Mouse (Mus musculus) spleen, adult 2 months (tissue): ENCODE data around the gene Slc6a8. TPM values are rescaled to one million over a fixed set of nuclear protein-coding genes. Genes with fewer than 3 reads are reported as not detected.

Experiments
- DNase-seq, 2 experiments: peaks; one replicate each; pipeline versions ENCODE4 v3.0.0 to v3.0.0-alpha.2; 2012 to 2021; ENCODE audit warnings: low spot score in 2 of 2, low read depth in 1 of 2
- H3K27ac ChIP-seq: fragments of 200-500 bp; 2 replicates; pipeline ENCODE4 v1.5.1; 2012; ENCODE audit warnings: low read length, inconsistent platforms; ENCODE audit not compliant: insufficient read depth
- H3K27me3 ChIP-seq: fragments of 200-500 bp; 2 replicates; pipeline ENCODE4 v1.6.1; 2012; ENCODE audit warnings: mild to moderate bottlenecking, moderate library complexity, low read length, inconsistent platforms; ENCODE audit not compliant: control insufficient read depth, insufficient read depth
- H3K36me3 ChIP-seq: fragments of 200-500 bp; 2 replicates; pipeline ENCODE4 v1.6.1; 2012; ENCODE audit warnings: mild to moderate bottlenecking, low read length, inconsistent platforms; ENCODE audit not compliant: control insufficient read depth, insufficient read depth
- H3K4me1 ChIP-seq: fragments of 200-500 bp; 2 replicates; pipeline ENCODE4 v1.6.1; 2011; ENCODE audit warnings: inconsistent platforms; ENCODE audit not compliant: control insufficient read depth, insufficient read depth, insufficient read length
- H3K4me3 ChIP-seq: fragments of 200-500 bp; 2 replicates; pipeline ENCODE4 v1.5.1; 2011; ENCODE audit warnings: mild to moderate bottlenecking, inconsistent platforms; ENCODE audit not compliant: insufficient read depth, insufficient read length; ENCODE audit errors: extremely low read depth
- CTCF ChIP-seq: fragments of 200-500 bp; IDR thresholded peaks from 2 replicates; pipeline ENCODE4 v1.5.1; 2011; ENCODE audit warnings: mild to moderate bottlenecking, inconsistent platforms; ENCODE audit not compliant: insufficient read depth, insufficient read length, insufficient replicate concordance; ENCODE audit errors: extremely low read depth
- POLR2A ChIP-seq: fragments of 200-500 bp; IDR thresholded peaks from 2 replicates; pipeline ENCODE4 v1.6.1; 2011; ENCODE audit warnings: low read depth, low read length, inconsistent platforms
- WGBS: fragments of 180-500 bp; shearing (Covaris S2); methylation state at CpG from one replicate; pipeline ENCODE4 v1.1.7; 2018; 5-methylcytosine and 5-hydroxymethylcytosine counted together
- polyA plus RNA-seq: library from polyadenylated mRNA; depleted of rRNA; stranded (reverse); fragments of >200 nt; gene quantifications from 2 replicates; pipeline ENCODE4 v1.2.3, GENCODE M21; 2012; rRNA removed

Slc6a8 gene
- polyA plus RNA-seq, 1 experiment, result 4.5 TPM

- H3K27me3 ChIP-seq, result no peaks in the 10 kb centered on the region
- TF ChIP-seq CTCF (no peak), POLR2A (peak; percentile 68; the same call in 1 of the 2 replicates)
- DNase-seq, result peak in 1 of 2 experiments; percentile 9
- H3K36me3 ChIP-seq, result peaks cover 5% of the 10 kb centered on the region
- H3K4me1 ChIP-seq, result peaks cover 8% of the 10 kb centered on the region
- WGBS, result 34% methylated on average over 30 of the region's 30 CpGs
- H3K27ac ChIP-seq, result peak overlapping the region; percentile 99
- H3K4me3 ChIP-seq, result peak overlapping the region; percentile 85
Observed at GRCm38 (mm10) chrX:73716709-73717545, 44.0 kb downstream of the Slc6a8 start.

DNA sequence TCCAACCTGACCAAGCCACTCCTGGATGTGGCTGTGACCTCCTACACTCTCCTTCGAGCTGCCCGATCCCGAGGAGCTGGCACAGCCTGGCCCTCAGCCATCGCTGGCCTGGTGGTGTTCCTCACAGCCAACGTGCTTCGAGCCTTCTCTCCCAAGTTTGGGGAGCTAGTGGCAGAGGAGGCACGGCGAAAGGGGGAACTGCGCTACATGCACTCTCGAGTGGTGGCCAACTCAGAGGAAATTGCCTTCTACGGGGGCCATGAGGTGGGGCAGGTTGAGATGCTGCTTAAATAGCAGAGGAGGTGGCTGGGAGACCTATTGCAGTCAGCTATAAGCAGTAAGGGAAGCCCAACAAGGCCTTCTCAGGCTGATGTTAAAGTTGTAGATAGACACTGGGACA, 44.7 kb downstream of the Slc6a8 start:
- H3K4me1 ChIP-seq, result peaks cover 8% of the 10 kb centered on the region
- peaks cover 4% of the 10 kb centered on the region for H3K36me3 ChIP-seq
- peak overlapping the region; percentile 85 for H3K4me3 ChIP-seq
- TF ChIP-seq POLR2A (peak; percentile 18; the same call in 1 of the 2 replicates), CTCF (no peak)
- no peaks in the 10 kb centered on the region for H3K27me3 ChIP-seq
- peak overlapping the region; percentile 99 for H3K27ac ChIP-seq
- DNase-seq, result peak in 1 of 2 experiments; percentile 55
- WGBS, result 28% methylated on average over 11 of the region's 11 CpGs

- Histone ChIP-seq H3K36me3 (peaks cover 4% of the 10 kb centered on the region), H3K27me3 (no peaks in the 10 kb centered on the region), H3K4me1 (peaks cover 8% of the 10 kb centered on the region), H3K27ac (peak overlapping the region; percentile 99), H3K4me3 (peak overlapping the region; percentile 85)
- DNase-seq, result no peak
- 35% methylated on average over 3 of the region's 3 CpGs for WGBS
- no peak for TF ChIP-seq POLR2A
- TF ChIP-seq CTCF, result no peak
Observed at GRCm38 (mm10) chrX:73718271-73718670, 45.3 kb downstream of the Slc6a8 start.

- DNase-seq, result peak; percentile 42 to 55
- Histone ChIP-seq H3K4me3 (peak overlapping the region; percentile 85), H3K36me3 (peaks cover 4% of the 10 kb centered on the region), H3K27ac (peak overlapping the region; percentile 99), H3K4me1 (peaks cover 8% of the 10 kb centered on the region), H3K27me3 (no peaks in the 10 kb centered on the region)
- WGBS, result 29% methylated on average over 5 of the region's 5 CpGs
- TF ChIP-seq CTCF (no peak), POLR2A (no peak)
Observed at GRCm38 (mm10) chrX:73718686-73719362, 45.9 kb downstream of the Slc6a8 start.

DNA sequence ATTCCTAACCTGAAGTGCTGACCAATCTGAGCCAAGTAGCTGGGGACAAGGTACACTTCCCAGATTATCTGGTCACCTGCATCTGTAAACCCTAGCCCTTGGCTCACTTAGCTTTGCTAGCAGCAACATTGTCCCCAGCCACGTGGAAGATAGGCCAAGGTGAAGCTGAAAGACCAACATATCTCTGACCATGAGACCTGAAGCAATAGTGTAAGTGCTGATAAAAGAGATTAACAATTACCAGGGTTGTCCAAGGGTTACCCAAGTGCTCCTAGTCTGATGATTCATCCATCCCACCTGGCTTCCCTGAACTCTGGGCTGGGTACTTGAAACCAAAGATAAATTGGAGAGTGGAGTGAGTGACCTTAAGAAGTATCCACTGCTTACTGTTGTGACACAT, 58.0 kb downstream of the Slc6a8 start:
- 57% methylated on average over 1 of the region's 1 CpGs for WGBS
- no peaks in the 10 kb centered on the region for H3K4me1 ChIP-seq
- TF ChIP-seq CTCF (no peak), POLR2A (no peak)
- DNase-seq, result no peak
- peaks cover 16% of the 10 kb centered on the region for H3K36me3 ChIP-seq
- no peak overlapping the region for H3K27ac ChIP-seq
- H3K27me3 ChIP-seq, result no peaks in the 10 kb centered on the region
- H3K4me3 ChIP-seq, result no peak overlapping the region

Other genes starting within 250 kb of the Slc6a8 start
- gene Trex2, start 237.8 kb upstream of the Slc6a8 start, polyA plus RNA-seq, result not detected in 2 replicates
- gene Haus7, start 214.1 kb upstream of the Slc6a8 start, polyA plus RNA-seq, result 8.6 and 9.2 TPM in 2 replicates
- 280 and 317 TPM in 2 replicates for gene Bgn, start 189.5 kb upstream of the Slc6a8 start, polyA plus RNA-seq
- gene Atp2b3, start 170.1 kb upstream of the Slc6a8 start, polyA plus RNA-seq, result not detected in 2 replicates
- gene Dusp9, start 33.7 kb upstream of the Slc6a8 start, polyA plus RNA-seq, result 0.87 and 1.4 TPM in 2 replicates
- gene Pnck, start 13.0 kb upstream of the Slc6a8 start, polyA plus RNA-seq, result 2.8 and 3.2 TPM in 2 replicates
- gene Bcap31, start 43.0 kb downstream of the Slc6a8 start, polyA plus RNA-seq, result 18.7 and 23.9 TPM in 2 replicates
- 45.8 and 51.7 TPM in 2 replicates for gene Abcd1, start 43.4 kb downstream of the Slc6a8 start, polyA plus RNA-seq
- gene Plxnb3, start 83.9 kb downstream of the Slc6a8 start, polyA plus RNA-seq, result 0.62 and 1.2 TPM in 2 replicates
- 109 and 119 TPM in 2 replicates for gene Srpk3, start 101.3 kb downstream of the Slc6a8 start, polyA plus RNA-seq
- gene Idh3g, start 113.7 kb downstream of the Slc6a8 start, polyA plus RNA-seq, result 170 TPM in 2 replicates
- 138 and 141 TPM in 2 replicates for gene Ssr4, start 113.9 kb downstream of the Slc6a8 start, polyA plus RNA-seq
- 2.4 TPM in 2 replicates for gene Pdzd4, start 151.8 kb downstream of the Slc6a8 start, polyA plus RNA-seq
- 0.05 and 0.07 TPM in 2 replicates for gene Avpr2, start 219.0 kb downstream of the Slc6a8 start, polyA plus RNA-seq
- 4.4 and 5.5 TPM in 2 replicates for gene L1cam, start 223.0 kb downstream of the Slc6a8 start, polyA plus RNA-seq
- 289 and 344 TPM in 2 replicates for gene Arhgap4, start 248.7 kb downstream of the Slc6a8 start, polyA plus RNA-seq
- gene Naa10, start 248.8 kb downstream of the Slc6a8 start, polyA plus RNA-seq, result 36.8 and 42.8 TPM in 2 replicates